Mouse (Mus musculus) limb, embryonic 14.5 days (tissue): Measurements from ENCODE around the gene Pde10a. TPM values are rescaled to one million over a fixed set of nuclear protein-coding genes. Genes with fewer than 3 reads are reported as not detected.

Source experiments
- ATAC-seq: fragments of 200-750 bp; cut with Nextera tagmentation; 2 replicates; pipeline ENCODE4 v1.8.0; 2017; ENCODE audit warnings: low read depth, moderate number of reproducible peaks, moderate TSS enrichment; ENCODE audit not compliant: low FRiP score
- DNase-seq: peaks from one replicate; pipeline ENCODE4 v3.0.0-alpha.2; 2015; ENCODE audit warnings: low spot score
- H3K27ac ChIP-seq: fragments of 300-500 bp; sonication (generic); replicated peaks from 2 replicates; pipeline ENCODE4 v1.5.1; 2014; ENCODE audit warnings: low read depth, mild to moderate bottlenecking, low read length, moderate library complexity, mixed read lengths
- H3K27me3 ChIP-seq: fragments of 300-500 bp; sonication (generic); 2 replicates; pipeline ENCODE4 v1.6.1; 2014; ENCODE audit warnings: low read length, mixed read lengths; ENCODE audit not compliant: control insufficient read depth, insufficient read depth
- H3K36me3 ChIP-seq: fragments of 300-500 bp; sonication (generic); 2 replicates; pipeline ENCODE4 v1.6.1; 2014; ENCODE audit warnings: mild to moderate bottlenecking, low read length, moderate library complexity, mixed read lengths; ENCODE audit not compliant: control insufficient read depth, insufficient read depth
- H3K4me1 ChIP-seq: fragments of 300-500 bp; sonication (generic); 2 replicates; pipeline ENCODE4 v1.6.1; 2014; ENCODE audit warnings: antibody characterized with exemption, low read length, mixed read lengths; ENCODE audit not compliant: control insufficient read depth, insufficient read depth
- H3K4me2 ChIP-seq: fragments of 300-500 bp; sonication (generic); replicated peaks from 2 replicates; pipeline ENCODE4 v1.6.1; 2014; ENCODE audit warnings: low read depth, mild to moderate bottlenecking, low read length, moderate library complexity; ENCODE audit not compliant: severe bottlenecking
- H3K4me3 ChIP-seq: fragments of 300-500 bp; sonication (generic); replicated peaks from 2 replicates; pipeline ENCODE4 v1.5.1; 2014; ENCODE audit warnings: low read length
- H3K9ac ChIP-seq: fragments of 300-500 bp; sonication (generic); 2 replicates; pipeline ENCODE4 v1.6.1; 2014; ENCODE audit warnings: mild to moderate bottlenecking, low read depth, low read length, moderate library complexity; ENCODE audit not compliant: severe bottlenecking
- H3K9me3 ChIP-seq: fragments of 300-500 bp; sonication (generic); 2 replicates; pipeline ENCODE4 v1.6.1; 2016; ENCODE audit warnings: low read length; ENCODE audit not compliant: control insufficient read depth
- POLR2A ChIP-seq: fragments of 200-500 bp; IDR thresholded peaks from 2 replicates; pipeline ENCODE4 v1.8.0; 2012; ENCODE audit warnings: inconsistent platforms, mild to moderate bottlenecking, moderate library complexity, borderline replicate concordance; ENCODE audit not compliant: insufficient read depth, insufficient read length; ENCODE audit errors: extremely low read depth
- WGBS: fragments of 180-500 bp; shearing (Covaris S2); extraction: QIAGEN DNeasy Blood & Tissue Kit; methylation state at CpG from one replicate; pipeline ENCODE4 v1.1.7; 2014; 5-methylcytosine and 5-hydroxymethylcytosine counted together
- polyA plus RNA-seq, 2 experiments: library from polyadenylated mRNA; depleted of rRNA in 1 of 2; stranded (reverse) in 1 of 2; unstranded in 1 of 2; fragments of >200 nt; fragmentation: Nextera tagmentation in 1 of 2; extraction: Ambion mirVana in 1 of 2; gene quantifications; 2 replicates each; pipeline versions ENCODE4 v1.2.1 to v1.2.3; 2012 to 2014

Gene Pde10a
- polyA plus RNA-seq, 2 experiments = 3.8 to 5.0 TPM

DNA sequence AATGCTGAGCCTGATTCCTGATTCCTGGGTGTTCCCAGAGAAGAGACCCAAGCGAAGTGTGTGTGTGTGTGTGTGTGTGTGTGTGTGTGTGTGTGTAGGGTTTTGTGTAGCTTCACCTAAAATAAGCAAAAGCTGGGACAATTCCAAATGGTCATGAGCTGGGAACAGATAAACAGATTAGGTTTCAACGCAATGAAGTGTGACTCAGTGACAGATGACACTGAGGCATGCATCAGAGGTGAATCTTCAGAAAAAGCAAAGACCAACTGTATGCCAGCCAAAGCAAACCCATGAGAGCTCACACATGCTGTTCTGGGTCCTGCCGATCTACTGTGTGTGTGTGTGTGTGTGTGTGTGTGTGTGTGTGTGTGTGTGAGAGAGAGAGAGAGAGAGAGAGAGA is 40.9 kb upstream of the Pde10a start:
- no peak overlapping the region for H3K9ac ChIP-seq
- ATAC-seq (no peak), DNase-seq (no peak)
- H3K36me3 ChIP-seq = no peaks in the 10 kb centered on the region
- no peak overlapping the region for H3K4me2 ChIP-seq
- H3K27me3 ChIP-seq = no peaks in the 10 kb centered on the region
- no peak overlapping the region for H3K4me3 ChIP-seq
- peaks cover 11% of the 10 kb centered on the region for H3K4me1 ChIP-seq
- no peak overlapping the region for H3K27ac ChIP-seq
- no peak for TF ChIP-seq POLR2A
- 63% methylated on average over 3 of the region's 3 CpGs for WGBS
- no peaks in the 10 kb centered on the region for H3K9me3 ChIP-seq

DNA sequence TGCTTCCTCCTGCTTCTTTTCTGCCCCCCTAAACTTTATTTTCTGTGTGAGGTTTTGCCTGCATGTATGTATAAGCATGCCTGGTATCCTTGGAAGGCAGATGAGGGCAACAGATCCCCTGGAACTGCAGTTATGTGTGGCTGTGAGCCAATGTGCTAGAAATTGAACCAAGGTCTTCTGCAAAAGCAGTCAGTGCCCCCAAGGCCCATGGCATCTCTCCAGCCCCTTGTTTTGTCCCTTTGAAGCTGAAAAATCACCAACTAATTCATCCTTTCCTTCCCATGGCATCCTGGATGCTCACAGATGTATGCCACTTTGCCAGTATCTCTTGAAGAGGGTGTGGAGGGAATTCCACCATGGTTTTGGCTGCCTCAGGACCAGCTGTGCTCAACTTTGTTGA is 40.0 kb upstream of the Pde10a start:
- no peak overlapping the region for H3K27ac ChIP-seq
- H3K4me3 ChIP-seq = no peak overlapping the region
- no peak overlapping the region for H3K4me2 ChIP-seq
- TF ChIP-seq POLR2A = no peak
- no peak overlapping the region for H3K9ac ChIP-seq
- peaks cover 3% of the 10 kb centered on the region for H3K4me1 ChIP-seq
- H3K9me3 ChIP-seq = no peaks in the 10 kb centered on the region
- no peaks in the 10 kb centered on the region for H3K27me3 ChIP-seq
- no peaks in the 10 kb centered on the region for H3K36me3 ChIP-seq
- ATAC-seq (no peak), DNase-seq (no peak)

DNA sequence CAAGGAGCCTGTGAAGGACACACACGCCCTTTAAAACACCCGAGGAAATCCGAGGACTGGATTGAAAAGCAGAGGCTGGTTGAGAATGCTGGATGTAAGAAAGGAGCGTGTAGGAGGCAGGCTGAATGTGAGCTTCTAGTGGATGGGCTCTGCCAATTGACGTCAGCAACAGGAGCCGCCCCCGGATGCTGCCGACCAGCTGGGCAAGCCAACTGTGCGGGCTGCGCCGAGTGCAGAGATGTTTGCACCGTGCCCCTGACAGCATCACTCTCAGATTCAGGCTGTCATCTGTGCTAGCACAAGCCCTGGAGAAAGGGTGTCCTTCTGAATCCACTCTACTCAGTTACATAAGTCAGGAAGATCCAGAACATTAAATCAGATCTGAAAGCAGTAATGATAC is 37.3 kb upstream of the Pde10a start:
- Histone ChIP-seq H3K4me1 (no peaks in the 10 kb centered on the region), H3K4me3 (no peak overlapping the region), H3K9me3 (no peaks in the 10 kb centered on the region), H3K27me3 (no peaks in the 10 kb centered on the region), H3K4me2 (peak overlapping the region; percentile 20; the same call in 1 of the 2 replicates), H3K36me3 (no peaks in the 10 kb centered on the region), H3K9ac (no peak overlapping the region), H3K27ac (no peak overlapping the region)
- no peak for TF ChIP-seq POLR2A
- ATAC-seq (no peak), DNase-seq (peak; percentile 23)
- WGBS = 49% methylated on average over 12 of the region's 12 CpGs

DNA sequence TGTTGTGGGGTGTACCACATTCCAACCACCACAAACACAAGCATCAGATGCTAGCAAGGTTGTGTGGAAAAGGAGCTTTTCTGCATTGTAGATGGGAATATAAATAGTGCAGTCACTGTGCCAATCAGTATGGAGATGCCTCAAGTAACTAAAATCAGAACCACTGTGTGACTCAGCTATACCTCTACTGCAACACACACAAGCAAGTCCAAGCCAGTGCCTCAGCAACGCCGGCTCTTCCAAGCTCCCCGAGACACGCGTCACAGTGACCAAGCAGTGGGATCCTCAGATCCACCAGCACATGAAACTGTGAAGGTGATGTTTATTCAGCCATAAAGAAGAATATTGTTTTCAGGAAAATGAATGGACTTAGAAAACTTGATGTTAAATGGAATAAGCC is 34.2 kb upstream of the Pde10a start:
- ATAC-seq (no peak), DNase-seq (no peak)
- Histone ChIP-seq H3K4me1 (no peaks in the 10 kb centered on the region), H3K9ac (no peak overlapping the region), H3K27ac (no peak overlapping the region), H3K4me2 (no peak overlapping the region), H3K4me3 (no peak overlapping the region), H3K36me3 (no peaks in the 10 kb centered on the region), H3K9me3 (no peaks in the 10 kb centered on the region), H3K27me3 (no peaks in the 10 kb centered on the region)
- WGBS = 89% methylated on average over 5 of the region's 5 CpGs
- TF ChIP-seq POLR2A = no peak

GRCm38 (mm10) chr17:8493461-8493860 is 31.7 kb upstream of the Pde10a start:
- Histone ChIP-seq H3K9ac (no peak overlapping the region), H3K27ac (no peak overlapping the region), H3K36me3 (no peaks in the 10 kb centered on the region), H3K27me3 (no peaks in the 10 kb centered on the region), H3K9me3 (no peaks in the 10 kb centered on the region), H3K4me3 (no peak overlapping the region), H3K4me2 (no peak overlapping the region), H3K4me1 (no peaks in the 10 kb centered on the region)
- TF ChIP-seq POLR2A = no peak
- DNase-seq (no peak), ATAC-seq (no peak)
- WGBS = 81% methylated on average over 4 of the region's 4 CpGs

DNA sequence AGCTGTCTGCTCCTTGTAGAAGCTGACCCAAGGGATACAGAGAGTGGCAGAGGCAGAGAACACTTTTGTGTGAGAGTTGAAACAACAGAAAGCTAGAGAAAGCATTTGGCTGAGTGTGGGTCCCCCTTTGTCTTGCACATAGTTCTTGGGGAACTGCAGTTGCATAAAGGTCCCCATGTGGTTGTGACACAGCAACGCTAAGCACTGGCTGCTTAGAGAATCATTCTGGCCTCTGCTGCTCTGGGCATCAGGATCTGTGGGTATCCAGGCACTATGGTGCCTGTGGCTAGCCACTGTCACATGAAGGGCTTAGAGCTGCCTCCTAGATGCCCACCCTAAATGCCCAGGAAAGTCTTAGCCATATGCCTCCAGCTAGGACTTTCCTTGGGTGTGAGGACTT is 27.0 kb upstream of the Pde10a start:
- Histone ChIP-seq H3K27ac (no peak overlapping the region), H3K36me3 (no peaks in the 10 kb centered on the region), H3K9ac (no peak overlapping the region), H3K9me3 (no peaks in the 10 kb centered on the region), H3K4me3 (no peak overlapping the region), H3K4me1 (peaks cover 14% of the 10 kb centered on the region), H3K27me3 (no peaks in the 10 kb centered on the region), H3K4me2 (no peak overlapping the region)
- TF ChIP-seq POLR2A = no peak
- 78% methylated on average over 1 of the region's 1 CpGs for WGBS
- ATAC-seq (no peak), DNase-seq (no peak)
